Mouse (Mus musculus) embryonic facial prominence, embryonic 15.5 days (tissue): ENCODE results near the gene Igf1r. TPM values are rescaled to one million over a fixed set of nuclear protein-coding genes. Genes with fewer than 3 reads are reported as not detected.
"Not testable (repeated sequence)": the region's sequence is repeated elsewhere in the genome, so short reads cannot be mapped to it uniquely, and the experiment has no call there.

ENCODE experiments used
- ATAC-seq: fragments of 200-750 bp; cut with Nextera tagmentation; 2 replicates; pipeline ENCODE4 v1.8.0; 2017; ENCODE audit warnings: low read depth, moderate TSS enrichment; ENCODE audit not compliant: insufficient number of reproducible peaks, low FRiP score, low TSS enrichment
- H3K27ac ChIP-seq: fragments of 300-500 bp; sonication (generic); replicated peaks from 2 replicates; pipeline ENCODE4 v1.5.1; 2015; ENCODE audit warnings: mild to moderate bottlenecking, inconsistent platforms
- H3K27me3 ChIP-seq: fragments of 300-500 bp; sonication (generic); 2 replicates; pipeline ENCODE4 v1.6.1; 2015; ENCODE audit warnings: inconsistent platforms
- H3K36me3 ChIP-seq: fragments of 300-500 bp; sonication (generic); 2 replicates; pipeline ENCODE4 v1.6.1; 2015; ENCODE audit warnings: mild to moderate bottlenecking, inconsistent platforms
- H3K4me1 ChIP-seq: fragments of 300-500 bp; sonication (generic); 2 replicates; pipeline ENCODE4 v1.6.1; 2015; ENCODE audit warnings: inconsistent platforms
- H3K4me2 ChIP-seq: fragments of 300-500 bp; sonication (generic); replicated peaks from 2 replicates; pipeline ENCODE4 v1.6.1; 2015; ENCODE audit warnings: mild to moderate bottlenecking, inconsistent platforms
- H3K4me3 ChIP-seq: fragments of 300-500 bp; sonication (generic); replicated peaks from 2 replicates; pipeline ENCODE4 v1.5.1; 2015; ENCODE audit warnings: mild to moderate bottlenecking, inconsistent platforms
- H3K9ac ChIP-seq: fragments of 300-500 bp; sonication (generic); 2 replicates; pipeline ENCODE4 v1.6.1; 2015; ENCODE audit warnings: inconsistent platforms
- H3K9me3 ChIP-seq: fragments of 300-500 bp; sonication (generic); replicated peaks from 2 replicates; pipeline ENCODE4 v1.6.1; 2016; ENCODE audit warnings: inconsistent platforms
- WGBS: fragments of 180-500 bp; shearing (Covaris S2); methylation state at CpG from one replicate; pipeline ENCODE4 v1.1.7; 2015; 5-methylcytosine and 5-hydroxymethylcytosine counted together
- polyA plus RNA-seq: library from polyadenylated mRNA; unstranded; fragments of >200 nt; fragmentation: Nextera tagmentation; extraction: Ambion mirVana; gene quantifications from 2 replicates; pipeline ENCODE4 v1.2.1, GENCODE M21; 2015

The Igf1r gene
- polyA plus RNA-seq, 1 experiment from 2014 or later = 26.2 TPM

DNA sequence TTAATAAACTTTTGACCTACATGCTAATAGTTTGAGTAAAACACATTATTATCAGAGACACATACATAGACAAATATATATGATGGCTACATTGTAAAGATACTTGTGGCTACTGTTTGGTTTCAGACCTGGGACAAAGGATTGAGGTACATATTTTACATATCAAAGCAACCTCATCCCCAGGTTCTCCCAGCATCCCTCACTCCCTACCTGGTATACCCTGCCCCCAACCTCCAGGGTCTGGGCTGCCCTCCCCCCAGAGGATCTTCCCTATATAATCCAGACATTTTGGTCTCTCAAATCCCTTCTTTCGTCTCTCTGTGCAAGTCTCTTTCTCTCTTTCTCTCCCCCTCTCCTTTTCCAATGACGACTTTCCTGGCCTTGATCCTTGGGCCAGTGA lies 321.6 kb downstream of the Igf1r start:
- H3K36me3 ChIP-seq = no peaks in the 10 kb centered on the region
- ATAC-seq = no peak
- no peaks in the 10 kb centered on the region for H3K27me3 ChIP-seq
- no peak overlapping the region for H3K27ac ChIP-seq
- 65% methylated on average over 2 of the region's 2 CpGs for WGBS
- H3K4me3 ChIP-seq = no peak overlapping the region
- no peaks in the 10 kb centered on the region for H3K9me3 ChIP-seq
- H3K9ac ChIP-seq = no peak overlapping the region
- no peak overlapping the region for H3K4me2 ChIP-seq
- peaks cover 27% of the 10 kb centered on the region for H3K4me1 ChIP-seq

DNA sequence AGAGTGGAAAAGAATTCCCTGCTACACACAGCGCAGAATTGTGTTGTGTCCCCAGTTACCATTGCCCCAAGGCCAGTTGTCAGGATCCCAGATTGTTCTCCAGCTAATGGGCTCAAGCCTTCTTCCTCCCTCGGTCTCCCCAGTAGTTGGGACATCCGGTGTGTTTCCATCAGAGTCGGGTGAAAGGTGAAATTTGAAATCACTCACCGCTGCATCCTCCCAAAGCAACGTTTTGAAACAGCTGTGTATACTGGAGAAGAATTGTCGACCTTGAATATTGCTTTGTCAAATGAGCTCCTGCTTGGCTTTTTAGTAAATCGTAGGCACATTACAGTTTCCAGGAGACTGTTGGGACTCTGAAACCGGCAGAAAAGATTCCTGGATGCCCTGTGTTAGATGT lies 322.3 kb downstream of the Igf1r start:
- no peaks in the 10 kb centered on the region for H3K9me3 ChIP-seq
- H3K4me3 ChIP-seq = no peak overlapping the region
- H3K4me2 ChIP-seq = no peak overlapping the region
- H3K27ac ChIP-seq = no peak overlapping the region
- no peak for ATAC-seq
- peaks cover 27% of the 10 kb centered on the region for H3K4me1 ChIP-seq
- H3K36me3 ChIP-seq = no peaks in the 10 kb centered on the region
- H3K27me3 ChIP-seq = no peaks in the 10 kb centered on the region
- 48% methylated on average over 9 of the region's 9 CpGs for WGBS
- H3K9ac ChIP-seq = no peak overlapping the region

DNA sequence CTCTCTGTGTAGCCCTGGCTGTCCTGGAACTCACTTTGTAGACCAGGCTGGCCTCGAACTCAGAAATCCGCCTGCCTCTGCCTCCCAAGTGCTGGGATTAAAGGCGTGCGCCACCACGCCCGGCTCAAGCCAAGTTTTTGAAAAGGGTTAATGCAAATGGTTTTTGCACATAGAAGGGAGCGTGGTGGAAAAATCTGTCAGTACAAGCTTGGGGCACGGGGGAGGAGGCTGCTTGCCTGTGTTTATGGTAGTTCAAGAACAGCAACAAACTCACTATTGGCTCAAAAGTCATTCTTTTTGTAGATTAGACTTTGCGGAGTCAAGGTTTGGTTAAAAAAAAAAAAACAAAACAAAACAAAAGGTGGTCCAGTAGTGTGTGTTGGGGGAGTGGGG lies 322.8 kb downstream of the Igf1r start:
- WGBS = 60% methylated on average over 9 of the region's 9 CpGs
- Histone ChIP-seq H3K4me2 (peak overlapping the region; percentile 70), H3K4me1 (peaks cover 27% of the 10 kb centered on the region), H3K4me3 (peak overlapping the region; percentile 35)
- H3K9ac ChIP-seq, H3K36me3 ChIP-seq, H3K27ac ChIP-seq, H3K9me3 ChIP-seq, H3K27me3 ChIP-seq, ATAC-seq: not testable (repeated sequence)

DNA sequence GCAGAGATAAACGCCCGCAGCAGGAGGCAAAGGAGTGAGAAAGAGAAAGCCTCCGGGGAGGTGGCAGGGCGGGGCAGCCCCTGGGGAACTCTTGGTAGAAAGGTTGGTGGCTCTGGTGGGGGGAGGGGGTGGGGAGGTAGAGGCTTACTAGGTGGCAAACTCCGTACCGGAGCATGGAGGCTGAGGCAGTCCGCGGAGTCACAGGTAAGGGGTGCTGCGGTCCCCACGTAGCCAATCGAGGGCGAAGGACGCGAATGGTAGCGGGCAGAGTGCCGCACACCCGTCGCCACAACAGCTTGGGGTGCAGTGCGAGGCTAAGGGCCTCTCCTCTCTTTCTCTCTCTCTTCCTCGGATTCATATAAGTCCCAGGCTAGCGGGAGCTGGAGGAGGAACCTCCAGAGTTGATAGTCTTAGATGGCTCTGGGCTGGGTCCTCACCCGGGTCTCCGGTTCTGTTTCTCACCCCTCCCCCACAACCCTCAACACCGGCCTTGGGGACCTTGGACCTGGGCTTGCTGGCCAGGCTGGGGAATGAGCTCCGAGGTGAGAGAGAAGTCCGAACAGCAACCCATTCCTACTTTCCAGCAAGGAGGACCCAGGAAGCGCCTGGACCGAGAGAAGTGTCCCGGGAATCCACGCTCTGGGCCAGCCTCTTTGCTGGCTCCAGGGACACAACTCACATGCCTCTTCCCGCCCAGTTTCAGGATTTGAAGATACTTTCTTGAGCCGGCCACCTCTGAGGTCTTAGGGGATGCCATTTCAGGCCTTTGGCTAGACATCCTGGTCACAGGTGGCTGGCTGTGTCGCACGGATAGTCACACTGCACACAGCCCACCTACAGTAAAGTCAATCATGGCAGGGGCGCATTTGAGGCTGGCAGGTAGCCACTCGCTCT lies 323.5 kb downstream of the Igf1r start:
- peak overlapping the region; percentile 34; the same call in 1 of the 2 replicates for H3K27ac ChIP-seq
- H3K4me3 ChIP-seq = peak overlapping the region; percentile 35
- peak; percentile 30; the same call in 1 of the 2 replicates for ATAC-seq
- 0 out of 2 replicates have a peak overlapping the region, but pooled peaks have one; percentile 6 for H3K9ac ChIP-seq
- no peaks in the 10 kb centered on the region for H3K9me3 ChIP-seq
- no peaks in the 10 kb centered on the region for H3K36me3 ChIP-seq
- H3K4me2 ChIP-seq = peak overlapping the region; percentile 70
- peaks cover 27% of the 10 kb centered on the region for H3K4me1 ChIP-seq
- H3K27me3 ChIP-seq = no peaks in the 10 kb centered on the region
- WGBS = 6% methylated on average over 36 of the region's 36 CpGs

DNA sequence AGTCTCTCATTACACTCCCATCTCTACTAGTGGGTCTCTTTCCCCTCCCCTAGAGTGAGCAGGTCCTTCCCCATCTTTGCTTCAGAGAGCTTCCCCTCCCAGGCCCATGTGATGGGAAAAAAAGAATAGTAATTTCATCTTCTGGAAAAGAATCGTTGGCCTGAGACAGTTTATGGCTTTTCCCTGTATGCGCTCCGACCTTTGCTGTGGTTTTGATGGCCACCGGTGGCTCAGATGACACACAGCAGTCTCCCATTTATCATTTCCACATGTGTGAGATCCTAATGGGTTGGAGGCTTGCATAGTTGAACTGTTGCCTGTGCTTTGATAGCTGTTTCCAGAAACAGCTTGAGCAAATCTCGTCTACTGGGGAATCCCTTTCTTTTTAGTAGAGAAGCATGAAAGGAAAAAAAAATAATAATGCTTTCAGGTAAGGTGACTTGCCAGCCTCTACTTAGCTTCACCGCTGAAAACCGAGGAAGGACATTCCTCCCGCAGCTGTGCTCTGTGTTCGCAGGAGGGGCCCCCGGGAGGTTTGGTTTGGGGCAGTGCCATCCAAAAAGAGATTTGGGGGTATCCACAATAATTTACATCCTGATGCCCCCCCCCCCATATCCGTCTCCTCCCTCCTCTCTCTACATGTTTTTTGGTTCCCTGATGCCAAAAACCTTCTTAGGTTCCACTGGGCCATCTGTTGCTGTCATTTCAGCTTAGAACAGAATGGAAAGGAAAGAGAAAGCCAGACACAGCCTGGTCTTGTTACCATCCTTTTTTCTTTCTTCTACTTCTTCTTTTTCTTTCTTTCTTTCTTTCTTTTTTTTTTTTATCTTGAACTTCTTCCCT lies 324.6 kb downstream of the Igf1r start:
- WGBS = 7% methylated on average over 11 of the region's 11 CpGs
- 0 out of 2 replicates have a peak, but pooled peaks have one; percentile 30 for ATAC-seq
- peak overlapping the region; percentile 51 for H3K27ac ChIP-seq
- peak overlapping the region; percentile 11; the same call in 1 of the 2 replicates for H3K4me2 ChIP-seq
- no peak overlapping the region for H3K9ac ChIP-seq
- no peaks in the 10 kb centered on the region for H3K36me3 ChIP-seq
- H3K9me3 ChIP-seq = no peaks in the 10 kb centered on the region
- no peak overlapping the region for H3K4me3 ChIP-seq
- peaks cover 27% of the 10 kb centered on the region for H3K4me1 ChIP-seq
- no peaks in the 10 kb centered on the region for H3K27me3 ChIP-seq

DNA sequence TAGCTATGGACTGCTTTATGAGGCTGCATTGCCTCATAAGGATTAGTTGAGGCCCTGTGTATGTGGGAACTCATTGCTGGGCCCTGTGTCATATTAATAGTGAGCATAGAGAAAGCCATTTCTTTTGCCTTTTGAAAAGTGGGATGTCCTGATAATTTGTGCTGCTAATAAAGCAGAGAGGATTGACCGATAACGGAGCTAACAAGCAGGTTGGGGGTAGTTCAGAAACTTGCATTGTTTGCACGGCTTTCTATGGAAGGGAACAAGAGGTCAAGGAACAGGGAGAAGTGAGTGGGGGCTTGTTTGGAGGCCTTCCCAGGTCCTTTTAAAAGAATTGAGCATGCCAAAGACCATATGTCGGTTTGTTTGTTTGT lies 325.3 kb downstream of the Igf1r start:
- H3K27ac ChIP-seq = peak overlapping the region; percentile 51
- H3K36me3 ChIP-seq = no peaks in the 10 kb centered on the region
- no peak overlapping the region for H3K4me3 ChIP-seq
- H3K4me2 ChIP-seq = no peak overlapping the region
- no peak for ATAC-seq
- H3K9me3 ChIP-seq = no peaks in the 10 kb centered on the region
- H3K27me3 ChIP-seq = no peaks in the 10 kb centered on the region
- no peak overlapping the region for H3K9ac ChIP-seq
- WGBS = 50% methylated on average over 4 of the region's 4 CpGs
- H3K4me1 ChIP-seq = peaks cover 27% of the 10 kb centered on the region

DNA sequence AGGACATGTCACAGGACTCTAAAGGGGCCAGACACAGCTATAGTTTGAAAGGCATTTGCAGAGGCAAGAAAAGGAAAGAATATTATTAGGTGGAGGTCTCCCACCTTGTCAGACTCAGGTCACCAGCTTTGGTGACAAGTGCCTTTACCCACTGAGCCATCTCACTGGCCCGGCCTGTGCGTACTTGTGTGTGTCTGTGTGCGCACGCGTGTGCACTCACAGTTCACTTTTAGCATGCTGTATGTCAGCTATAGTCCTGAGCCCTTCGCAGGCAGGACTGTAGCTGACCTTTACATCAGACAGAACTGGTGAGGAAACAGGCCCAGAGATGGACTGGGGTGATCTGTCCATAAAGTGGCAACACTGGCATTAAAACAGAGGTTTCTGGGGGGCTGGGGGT lies 325.8 kb downstream of the Igf1r start:
- Histone ChIP-seq H3K9me3 (no peaks in the 10 kb centered on the region), H3K36me3 (no peaks in the 10 kb centered on the region), H3K4me2 (no peak overlapping the region), H3K4me1 (peaks cover 27% of the 10 kb centered on the region), H3K27me3 (no peaks in the 10 kb centered on the region), H3K4me3 (no peak overlapping the region), H3K27ac (no peak overlapping the region), H3K9ac (no peak overlapping the region)
- ATAC-seq = no peak
- WGBS = 95% methylated on average over 6 of the region's 6 CpGs

DNA sequence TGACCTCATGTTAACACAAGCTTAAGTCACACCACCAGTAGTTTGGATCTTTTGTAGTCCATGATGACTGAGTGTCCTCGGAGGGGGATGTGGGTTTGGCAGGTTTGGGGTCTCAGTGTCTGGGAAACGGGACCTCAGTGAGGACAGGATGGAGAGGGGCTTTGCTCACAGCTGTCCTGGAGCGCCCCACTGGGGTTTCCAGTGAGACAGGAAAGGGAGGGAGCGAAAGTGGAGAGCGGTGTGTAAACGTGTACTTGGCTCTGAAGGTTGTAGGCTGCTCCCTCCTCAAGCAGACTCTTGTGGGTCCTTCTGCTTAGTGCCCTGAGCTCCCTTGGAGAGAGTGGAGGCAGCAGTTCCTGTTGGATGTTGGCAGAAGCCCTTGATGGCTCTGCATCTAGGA lies 326.3 kb downstream of the Igf1r start:
- ATAC-seq = no peak
- H3K36me3 ChIP-seq = no peaks in the 10 kb centered on the region
- no peak overlapping the region for H3K9ac ChIP-seq
- no peak overlapping the region for H3K27ac ChIP-seq
- peaks cover 27% of the 10 kb centered on the region for H3K4me1 ChIP-seq
- H3K4me3 ChIP-seq = no peak overlapping the region
- no peaks in the 10 kb centered on the region for H3K9me3 ChIP-seq
- H3K4me2 ChIP-seq = no peak overlapping the region
- no peaks in the 10 kb centered on the region for H3K27me3 ChIP-seq
- WGBS = 61% methylated on average over 6 of the region's 6 CpGs

DNA sequence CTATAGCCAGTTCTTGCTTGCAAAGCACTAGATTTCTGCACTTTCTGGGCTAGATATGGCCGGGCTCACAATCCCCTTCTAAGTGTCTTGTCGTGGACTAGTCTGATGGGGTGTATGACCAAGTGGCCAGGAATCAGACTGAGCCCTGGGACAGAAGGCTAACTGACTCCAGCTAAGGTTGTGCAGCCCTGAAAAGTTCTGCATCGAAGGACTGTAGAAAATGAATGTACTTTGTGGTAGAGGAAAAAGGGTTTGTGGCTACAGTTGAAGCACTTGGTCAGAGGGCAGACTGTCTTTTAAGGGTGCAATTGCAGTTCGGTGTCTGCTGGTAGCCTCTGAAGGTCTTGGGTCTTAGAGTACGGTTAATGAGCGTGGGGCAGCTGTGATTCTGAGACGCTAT lies 326.9 kb downstream of the Igf1r start:
- no peaks in the 10 kb centered on the region for H3K9me3 ChIP-seq
- 85% methylated on average over 7 of the region's 7 CpGs for WGBS
- no peaks in the 10 kb centered on the region for H3K36me3 ChIP-seq
- peaks cover 27% of the 10 kb centered on the region for H3K4me1 ChIP-seq
- H3K4me2 ChIP-seq = no peak overlapping the region
- no peak overlapping the region for H3K9ac ChIP-seq
- no peak overlapping the region for H3K4me3 ChIP-seq
- no peak overlapping the region for H3K27ac ChIP-seq
- no peaks in the 10 kb centered on the region for H3K27me3 ChIP-seq
- ATAC-seq = no peak

DNA sequence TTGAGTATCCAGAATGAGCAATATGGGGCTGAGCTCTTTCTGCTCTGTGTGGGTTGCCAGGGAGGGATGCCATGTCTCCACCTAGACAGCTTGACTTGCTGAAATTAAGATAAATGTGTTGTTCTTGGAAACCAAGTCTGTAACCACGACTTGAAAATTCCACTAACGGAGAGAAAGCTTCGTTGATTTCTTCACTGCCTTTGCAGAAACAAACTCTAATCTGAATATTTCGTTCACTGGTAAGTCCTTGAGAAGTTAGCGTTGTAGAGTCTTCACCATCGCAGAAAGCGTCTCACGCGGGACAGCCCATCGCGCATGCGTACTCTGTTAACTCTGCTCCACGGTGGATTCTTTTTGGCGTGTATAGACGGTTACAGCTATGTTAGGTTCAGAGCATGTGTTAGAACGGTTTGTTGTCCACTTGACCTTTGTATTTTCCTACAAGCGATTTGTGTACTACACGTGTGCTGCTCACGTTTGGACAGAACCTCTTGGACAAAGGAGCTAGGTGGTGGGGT lies 327.8 kb downstream of the Igf1r start:
- no peak overlapping the region for H3K9ac ChIP-seq
- H3K4me1 ChIP-seq = peaks cover 27% of the 10 kb centered on the region
- WGBS = 92% methylated on average over 19 of the region's 19 CpGs

DNA sequence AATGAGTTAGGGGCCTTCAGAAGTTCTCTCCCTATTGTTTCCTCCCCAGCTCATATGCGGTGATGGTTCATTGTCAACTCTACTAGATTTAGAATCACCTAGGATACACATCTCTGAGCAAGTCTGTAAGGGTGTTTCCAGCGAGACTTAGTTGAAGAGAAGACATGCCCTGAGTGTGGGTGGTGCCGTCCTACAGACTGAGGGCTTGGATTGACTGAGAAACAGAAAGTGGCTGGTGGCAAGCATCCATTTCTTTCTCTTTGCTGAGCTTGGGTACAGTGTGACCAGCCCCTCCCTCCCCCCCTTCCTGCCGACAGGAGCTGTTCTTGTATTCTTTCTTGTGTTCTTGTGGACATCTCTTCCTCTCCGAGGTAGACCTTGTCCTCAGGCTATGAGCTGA lies 328.7 kb downstream of the Igf1r start:
- no peak overlapping the region for H3K4me3 ChIP-seq
- H3K4me2 ChIP-seq = no peak overlapping the region
- no peak for ATAC-seq
- H3K27ac ChIP-seq = no peak overlapping the region
- H3K27me3 ChIP-seq = no peaks in the 10 kb centered on the region
- peaks cover 26% of the 10 kb centered on the region for H3K4me1 ChIP-seq
- H3K9me3 ChIP-seq = no peaks in the 10 kb centered on the region
- H3K36me3 ChIP-seq = no peaks in the 10 kb centered on the region
- no peak overlapping the region for H3K9ac ChIP-seq
- WGBS = 63% methylated on average over 5 of the region's 5 CpGs

More for the DNA sequence above, 327.8 kb downstream of the Igf1r start:
- Histone ChIP-seq H3K4me2 (no peak overlapping the region), H3K27me3 (no peaks in the 10 kb centered on the region), H3K27ac (no peak overlapping the region), H3K9me3 (no peaks in the 10 kb centered on the region), H3K36me3 (no peaks in the 10 kb centered on the region), H3K4me3 (no peak overlapping the region)
- ATAC-seq = no peak
